Mouse (Mus musculus) spleen, adult 2 months (tissue): ENCODE measurements around the gene Tsc22d3.

ENCODE experiments used
- CTCF ChIP-seq: fragments of 200-500 bp; IDR thresholded peaks from 2 replicates; pipeline ENCODE4 v1.5.1; 2011; ENCODE audit warnings: mild to moderate bottlenecking, inconsistent platforms; ENCODE audit not compliant: insufficient read depth, insufficient read length, insufficient replicate concordance; ENCODE audit errors: extremely low read depth
- POLR2A ChIP-seq: fragments of 200-500 bp; IDR thresholded peaks from 2 replicates; pipeline ENCODE4 v1.6.1; 2011; ENCODE audit warnings: low read depth, low read length, inconsistent platforms

- TF ChIP-seq POLR2A (no peak), CTCF (no peak)
Measured at GRCm38 (mm10) chrX:140575200-140575599, 25.3 kb downstream of the Tsc22d3 start.
